Mouse (Mus musculus): ENCODE results near the gene Pramel7. TPM values are rescaled to one million over a fixed set of nuclear protein-coding genes. Genes with fewer than 3 reads are reported as not detected.
"Not testable (repeated sequence)": the region's sequence is repeated elsewhere in the genome, so short reads cannot be mapped to it uniquely, and the experiment has no call there.

The Pramel7 gene
- not detected for total RNA-seq (2021)
- long read RNA-seq, experiment 1, result 0 reads
- long read RNA-seq, experiment 2, result 0 reads

DNA sequence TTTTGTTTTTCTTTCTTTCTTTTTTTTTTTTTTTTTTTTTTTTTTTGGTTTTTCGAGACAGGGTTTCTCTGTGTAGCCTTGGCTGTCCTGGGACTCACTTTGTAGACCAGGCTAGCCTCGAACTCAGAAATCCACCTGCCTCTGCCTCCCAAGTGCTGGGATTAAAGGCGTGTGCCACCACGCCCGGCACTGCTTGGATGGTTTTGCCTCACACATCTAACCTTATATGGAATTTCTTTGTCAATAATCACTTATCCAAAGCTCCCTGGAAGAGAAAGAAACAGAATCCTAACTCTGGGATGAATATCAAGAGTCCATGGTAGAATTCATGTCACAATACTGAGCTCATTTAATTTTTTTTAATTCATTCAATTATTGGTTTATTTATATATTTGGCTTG is at the start of gene Pramel7:
Gene Pramel7, minus strand, starts transcription at position 101 of the 400 bp plus-strand sequence.
- DNase-seq, result not testable (repeated sequence)

DNA sequence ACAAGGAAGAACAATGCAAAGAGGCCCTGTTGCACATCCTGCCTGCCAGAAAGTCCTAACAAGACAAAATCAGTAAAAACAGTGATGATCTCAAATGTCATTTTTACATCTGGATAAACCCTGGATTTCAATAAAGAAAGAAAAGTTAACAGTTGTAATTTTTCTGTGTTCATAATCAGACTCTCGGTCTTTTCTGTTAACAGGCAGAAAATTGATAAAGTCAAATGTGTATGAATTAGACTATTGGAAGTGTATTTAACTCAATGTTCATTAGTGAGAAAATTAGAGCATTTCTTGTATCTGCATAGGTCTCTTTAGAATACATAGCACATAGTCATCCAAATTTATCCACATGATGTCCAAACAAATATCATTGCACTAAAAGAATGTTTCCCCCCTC is 48.5 kb upstream of the Pramel7 start, which contains the start of gene Olfr1128:
Gene Olfr1128, minus strand, starts transcription at position 101 of the 400 bp plus-strand sequence.
- no peak for DNase-seq

DNA sequence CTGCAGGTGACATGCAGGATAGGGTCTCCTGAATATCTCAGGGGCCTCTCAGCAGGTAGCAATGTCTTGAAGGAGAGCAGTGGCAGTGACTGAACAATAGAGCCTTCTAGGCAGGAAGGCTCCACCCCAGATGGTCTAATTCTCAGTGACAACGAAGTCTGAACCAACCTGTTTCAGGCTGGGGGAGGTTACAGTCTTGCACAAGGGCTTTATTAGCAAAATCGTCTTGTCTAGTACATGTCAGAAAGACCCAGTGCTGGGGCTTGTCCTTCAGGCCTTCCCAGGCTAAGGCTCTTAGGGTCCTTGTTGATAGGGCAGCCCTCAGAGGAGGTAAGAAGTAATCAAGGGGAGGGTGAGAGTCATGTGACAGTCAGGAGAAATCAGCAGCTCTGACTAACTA is 37.9 kb upstream of the Pramel7 start:
- DNase-seq, result no peak

DNA sequence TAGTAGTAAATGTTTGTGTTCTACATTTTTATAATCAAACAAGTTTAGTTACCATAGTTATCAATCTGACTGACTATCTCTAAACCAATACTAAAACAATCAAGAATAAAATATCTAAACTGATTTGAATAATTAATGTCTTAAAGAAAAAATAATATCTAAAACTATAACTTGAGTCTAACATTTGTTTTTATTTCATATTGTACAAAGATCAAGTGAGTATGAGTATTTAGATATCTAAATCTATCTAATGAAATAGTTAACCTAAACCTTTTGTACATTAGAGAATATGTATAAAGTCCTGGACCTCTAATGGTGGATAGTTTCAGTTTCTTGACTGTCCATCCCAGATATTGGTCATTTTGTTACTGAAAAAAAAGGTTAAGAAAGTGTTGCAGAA is 34.6 kb upstream of the Pramel7 start, which contains the start of gene Olfr153:
Gene Olfr153, plus strand, starts transcription at position 301 of the 400 bp plus-strand sequence.
- DNase-seq, result no peak

DNA sequence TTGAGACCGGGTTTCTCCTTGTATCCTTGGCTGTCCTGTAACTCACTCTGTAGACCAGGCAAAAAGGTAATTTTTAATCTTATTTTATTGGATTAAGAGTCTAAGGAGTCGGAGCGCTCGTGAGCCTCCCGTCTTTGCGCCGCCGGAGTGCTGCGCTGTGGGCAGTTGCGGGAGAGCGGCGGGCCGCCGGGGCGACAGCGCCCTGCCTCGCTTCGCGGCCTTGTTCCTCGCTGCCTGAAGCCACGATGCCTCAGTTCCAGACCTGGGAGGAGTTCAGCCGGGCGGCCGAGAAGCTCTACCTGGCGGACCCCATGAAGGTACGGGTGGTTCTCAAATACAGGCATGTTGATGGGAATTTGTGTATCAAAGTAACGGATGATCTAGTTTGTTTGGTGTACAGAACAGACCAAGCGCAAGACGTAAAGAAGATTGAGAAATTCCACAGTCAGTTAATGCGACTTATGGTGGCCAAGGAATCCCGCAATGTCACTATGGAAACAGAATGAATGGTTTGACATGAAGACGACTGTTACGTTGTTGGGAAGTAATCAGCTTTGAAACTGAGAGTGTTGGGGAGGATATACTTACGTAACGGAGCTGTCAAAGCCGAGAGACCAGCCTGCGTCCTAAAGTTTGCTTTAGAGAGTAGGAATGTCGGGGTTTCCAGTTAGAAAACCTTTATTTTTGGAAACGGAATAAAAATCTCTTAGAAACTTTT is 29.2 kb upstream of the Pramel7 start:
- DNase-seq, result not testable (repeated sequence)

DNA sequence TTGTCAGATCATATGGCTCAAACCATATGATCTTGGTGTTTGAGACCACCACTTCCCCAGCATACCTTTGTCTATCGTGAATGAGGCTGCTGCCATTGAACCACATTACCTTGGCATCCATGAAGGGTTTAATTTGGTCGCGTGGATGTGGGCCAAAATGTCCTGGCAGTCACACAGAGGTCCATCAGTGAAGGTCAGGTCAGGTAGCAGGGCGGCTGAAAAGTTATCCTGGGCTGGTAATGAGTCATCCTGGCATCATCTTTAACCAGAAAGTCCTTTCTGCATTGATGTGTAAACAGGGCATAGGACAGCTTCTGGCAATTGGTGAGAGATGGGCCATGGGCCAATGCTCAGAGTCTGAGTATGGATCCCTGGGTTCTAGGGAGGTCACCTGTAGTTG is 23.8 kb upstream of the Pramel7 start:
- no peak for DNase-seq

DNA sequence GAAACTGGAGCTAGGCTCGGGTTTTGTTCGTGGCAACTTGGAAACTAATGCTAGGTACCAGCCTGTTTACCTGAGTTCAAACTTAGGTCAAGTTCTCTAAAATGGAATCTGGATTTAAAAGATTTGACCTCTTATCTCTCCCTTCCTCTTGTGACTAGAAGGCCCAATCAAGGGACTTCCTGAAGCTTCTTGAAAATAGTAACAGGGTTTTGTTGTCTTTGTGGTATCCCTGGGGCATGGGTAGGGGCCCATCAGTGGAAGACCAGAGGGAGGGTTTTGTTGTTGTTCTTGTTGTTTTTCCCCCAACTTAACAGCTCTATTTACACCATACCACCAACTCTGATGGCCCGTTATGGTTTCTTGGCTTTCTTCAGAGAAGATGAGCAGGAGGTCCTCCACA is 19.7 kb upstream of the Pramel7 start:
- DNase-seq, result no peak

DNA sequence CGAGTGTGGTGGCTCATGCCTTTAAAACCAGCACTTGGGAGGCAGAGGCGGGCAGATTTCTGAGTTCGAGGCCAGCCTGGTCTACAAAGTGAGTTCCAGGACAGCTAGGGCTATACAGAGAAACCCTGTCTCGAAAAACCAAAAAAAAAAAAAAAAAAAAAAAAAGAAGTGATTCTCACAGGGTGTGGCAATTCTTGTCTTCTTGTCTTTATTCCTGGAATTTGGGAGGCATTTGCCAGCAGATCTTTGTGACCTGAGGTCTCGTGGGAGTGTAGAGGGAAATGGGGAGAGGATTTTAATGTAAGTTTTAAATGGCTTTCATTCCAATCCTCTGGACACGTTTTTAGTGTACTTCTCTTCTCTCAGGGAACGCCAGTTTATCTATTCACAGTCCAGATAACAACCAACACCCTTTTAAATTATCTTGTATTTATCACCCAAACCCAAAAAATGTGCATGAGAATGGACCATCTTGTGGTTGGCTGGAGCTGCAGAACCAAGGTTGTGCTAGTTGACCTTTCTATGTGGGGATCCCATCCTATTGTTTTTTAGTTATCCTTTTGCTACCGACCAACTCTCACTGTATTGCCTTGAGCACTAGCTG is 18.7 kb upstream of the Pramel7 start:
- no peak for DNase-seq

DNA sequence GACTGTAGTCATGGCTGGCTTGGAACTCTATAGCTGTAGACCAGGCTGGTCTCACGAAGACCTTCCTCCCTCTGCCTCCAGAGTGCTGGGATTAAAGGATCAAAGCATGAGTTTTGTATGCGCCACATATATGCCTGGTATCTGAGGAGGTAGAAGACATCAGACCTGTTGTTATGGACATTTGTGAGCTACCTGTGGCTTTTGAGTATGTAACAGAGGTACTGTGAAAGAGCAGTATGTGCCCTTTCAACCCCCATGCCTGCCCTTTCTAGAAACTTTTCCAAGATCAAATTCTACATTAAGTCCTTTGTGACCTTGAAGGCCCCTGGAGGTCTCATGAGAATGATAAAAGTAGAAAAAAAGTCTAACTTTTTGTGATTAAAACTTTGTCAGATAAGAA is 18.2 kb upstream of the Pramel7 start:
- no peak for DNase-seq

DNA sequence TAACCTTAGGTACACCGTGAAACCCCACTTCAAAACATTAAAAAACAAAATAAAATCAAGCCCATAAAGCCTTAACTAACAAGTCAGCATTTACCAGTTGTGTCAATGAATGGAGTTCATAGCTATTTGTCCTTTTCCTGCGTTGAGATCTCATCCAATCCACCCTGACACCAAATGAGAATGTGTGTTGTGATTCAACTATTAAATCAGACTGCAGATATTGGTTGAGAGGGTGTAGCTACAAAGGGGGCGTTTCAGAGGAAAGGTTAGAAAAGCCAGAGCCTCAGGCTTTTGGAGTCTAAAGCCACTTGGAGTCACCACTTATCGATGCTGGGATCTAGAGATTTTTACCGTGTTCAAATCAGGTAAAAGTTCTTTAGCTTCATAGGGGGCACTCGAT is 9.4 kb upstream of the Pramel7 start, which contains the start of gene Pramel6:
Gene Pramel6, plus strand, starts transcription at position 301 of the 400 bp plus-strand sequence.
- DNase-seq, result no peak

DNA sequence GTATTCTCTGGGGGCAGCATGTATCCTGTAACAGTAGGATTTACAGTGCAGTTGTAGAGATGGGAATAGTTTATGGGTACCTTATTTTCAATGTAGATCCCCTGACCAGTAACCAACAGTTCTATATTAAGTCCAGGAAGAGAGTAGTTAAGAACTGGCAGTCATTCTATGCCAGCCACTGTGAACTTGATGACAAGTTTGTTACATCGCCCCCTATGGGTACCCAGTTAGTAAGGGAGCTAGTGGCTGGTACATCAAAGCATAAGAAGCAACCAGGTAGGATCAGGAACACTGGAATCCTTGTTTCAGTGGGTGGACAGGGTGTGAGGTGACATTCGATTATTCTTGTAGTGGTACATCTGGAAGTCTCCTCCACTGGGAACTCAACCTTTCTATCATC is 14.6 kb downstream of the Pramel7 start:
- no peak for DNase-seq

DNA sequence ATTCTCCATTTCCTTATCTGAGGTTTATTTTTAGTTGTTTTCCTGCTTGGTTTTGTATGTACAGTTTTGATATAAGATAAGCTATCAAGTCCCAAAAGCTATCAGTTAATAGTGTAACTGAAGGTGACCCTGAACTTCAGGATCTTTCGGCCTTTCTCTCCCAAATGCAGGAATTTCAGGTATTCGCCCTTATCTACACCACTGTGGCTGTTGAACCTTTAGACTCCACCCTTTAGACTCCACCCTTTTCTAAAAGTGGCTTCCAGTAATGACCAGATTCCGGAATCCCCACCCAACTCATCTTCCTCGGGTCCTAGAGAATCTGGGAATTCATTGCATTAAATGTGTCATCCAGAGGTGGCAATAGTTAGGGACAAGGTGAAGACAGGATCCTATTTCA is 15.7 kb downstream of the Pramel7 start:
- no peak for DNase-seq

DNA sequence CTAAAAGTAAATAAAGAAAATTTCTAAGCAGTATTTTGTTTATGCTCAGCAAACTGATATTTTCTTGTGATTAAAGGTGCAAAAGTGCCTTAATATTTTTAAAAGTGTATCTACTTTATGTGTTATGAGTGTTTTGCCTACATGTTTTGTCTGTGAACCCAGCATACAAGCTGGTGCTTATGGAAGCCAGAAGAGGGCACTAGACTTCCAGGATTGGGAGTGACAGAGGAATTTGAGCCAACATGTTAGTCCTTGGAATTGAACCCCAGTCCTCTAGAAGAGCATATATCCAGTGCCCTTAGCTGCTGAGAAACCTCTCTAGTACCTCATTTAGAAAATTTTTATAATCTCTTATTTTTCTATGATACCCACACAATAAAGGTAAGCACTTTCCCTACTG is 16.7 kb downstream of the Pramel7 start:
- no peak for DNase-seq

DNA sequence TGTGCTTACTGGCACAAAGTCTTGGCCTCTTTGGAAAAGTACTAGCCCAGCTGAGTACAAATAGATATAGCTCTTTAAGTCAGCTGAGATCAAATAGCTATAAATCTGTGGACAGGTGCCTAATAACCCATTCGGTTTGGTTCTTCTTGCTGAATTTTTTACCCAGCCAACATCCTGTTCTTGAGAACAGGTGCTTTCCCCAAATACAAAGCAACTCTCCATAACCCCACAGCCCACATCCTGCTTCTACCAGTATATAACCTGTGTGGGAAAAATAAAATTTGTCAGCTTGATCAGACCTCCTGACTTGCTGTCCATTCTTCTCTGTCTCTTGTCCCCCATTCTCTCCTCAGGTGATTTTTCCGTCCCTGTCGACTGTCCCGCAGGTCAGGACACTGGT is 35.1 kb downstream of the Pramel7 start:
- no peak for DNase-seq

DNA sequence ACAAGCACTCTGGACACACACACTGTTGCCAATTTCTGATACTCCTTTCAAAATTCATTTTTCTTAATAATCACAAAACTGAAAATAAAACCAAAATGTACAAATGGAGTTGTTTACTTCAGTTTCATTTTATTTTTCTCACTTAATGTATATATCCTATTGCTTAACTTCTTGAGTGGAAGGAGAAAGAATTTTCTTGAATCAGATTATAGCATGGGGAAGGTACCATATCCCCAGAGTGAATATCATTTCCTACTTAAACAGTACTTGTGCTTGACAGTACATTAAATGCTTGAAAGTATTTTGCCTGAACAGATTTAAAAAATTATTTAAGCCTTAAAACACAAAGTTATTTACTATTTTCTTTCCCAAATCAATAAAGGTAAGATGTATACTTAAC is 43.2 kb downstream of the Pramel7 start, which contains the start of gene Olfr1126:
Gene Olfr1126, plus strand, starts transcription at position 301 of the 400 bp plus-strand sequence.
- no peak for DNase-seq

Other genes starting within 250 kb of the Pramel7 start
- gene Olfr1115, start 249.1 kb downstream of the Pramel7 start, total RNA-seq (2021), result not detected
- gene Olfr1116, start 229.6 kb downstream of the Pramel7 start, total RNA-seq (2021), result not detected
- not detected for gene Olfr1118, start 189.5 kb downstream of the Pramel7 start, total RNA-seq (2021)
- not detected for gene Olfr1120, start 142.3 kb downstream of the Pramel7 start, total RNA-seq (2021)
- gene Olfr1121, start 127.2 kb downstream of the Pramel7 start, total RNA-seq (2021), result not detected
- gene Olfr1122, start 111.2 kb downstream of the Pramel7 start, total RNA-seq (2021), result under 1 TPM in 1 of 2 experiments, not detected in 1; 0.07 TPM
- not detected for gene Olfr1123, start 80.5 kb downstream of the Pramel7 start, total RNA-seq (2021)
- not detected for gene Olfr1124, start 66.8 kb downstream of the Pramel7 start, total RNA-seq (2021)
- gene Olfr1126, start 43.1 kb downstream of the Pramel7 start, total RNA-seq (2021), result not detected
- gene Pramel6, start 9.5 kb upstream of the Pramel7 start, total RNA-seq (2021), result not detected
- gene Olfr153, start 34.7 kb upstream of the Pramel7 start, total RNA-seq (2021), result not detected
- not detected for gene Olfr1128, start 48.4 kb upstream of the Pramel7 start, total RNA-seq (2021)
- gene Olfr1129, start 76.8 kb upstream of the Pramel7 start, total RNA-seq (2021), result not detected
- not detected for gene Olfr1130, start 109.1 kb upstream of the Pramel7 start, total RNA-seq (2021)
- not detected for gene Olfr1131, start 130.0 kb upstream of the Pramel7 start, total RNA-seq (2021)
- gene Olfr1132, start 140.4 kb upstream of the Pramel7 start, total RNA-seq (2021), result not detected
- not detected for gene Olfr1133, start 150.3 kb upstream of the Pramel7 start, total RNA-seq (2021)
- gene Olfr1134, start 161.4 kb upstream of the Pramel7 start, total RNA-seq (2021), result not detected
- not detected for gene Olfr1135, start 176.6 kb upstream of the Pramel7 start, total RNA-seq (2021)
- not detected for gene Olfr1136, start 196.9 kb upstream of the Pramel7 start, total RNA-seq (2021)
- not detected for gene Olfr1137, start 216.1 kb upstream of the Pramel7 start, total RNA-seq (2021)
- not detected for gene Olfr1138, start 242.9 kb upstream of the Pramel7 start, total RNA-seq (2021)
- not detected for gene Olfr1140, start 246.7 kb upstream of the Pramel7 start, total RNA-seq (2021)

Measured in adrenal gland, postnatal 36 days (tissue).